Mouse (Mus musculus) heart, postnatal 0 days (tissue): ENCODE results near the gene Zfp646. TPM values are rescaled to one million over a fixed set of nuclear protein-coding genes. Genes with fewer than 3 reads are reported as not detected.

Experiments
- ATAC-seq: fragments of 200-750 bp; cut with Nextera tagmentation; 2 replicates; pipeline ENCODE4 v1.8.0; 2017; ENCODE audit warnings: low read depth, moderate number of reproducible peaks, moderate library complexity; ENCODE audit not compliant: insufficient read depth
- DNase-seq: peaks from one replicate; pipeline ENCODE4 v3.0.0-alpha.2; 2016; ENCODE audit warnings: low spot score
- H3K27ac ChIP-seq: fragments of 300-500 bp; sonication (generic); 2 replicates; pipeline ENCODE4 v1.5.1; 2014; ENCODE audit warnings: low read depth, mild to moderate bottlenecking
- H3K27me3 ChIP-seq: fragments of 300-500 bp; sonication (generic); 2 replicates; pipeline ENCODE4 v1.6.1; 2014; ENCODE audit warnings: low read length, mixed read lengths; ENCODE audit not compliant: control insufficient read depth, insufficient read depth
- H3K36me3 ChIP-seq: fragments of 300-500 bp; sonication (generic); replicated peaks from 2 replicates; pipeline ENCODE4 v1.6.1; 2014; ENCODE audit warnings: low read length, mixed read lengths; ENCODE audit not compliant: control insufficient read depth, insufficient read depth
- H3K4me1 ChIP-seq: fragments of 300-500 bp; sonication (generic); 2 replicates; pipeline ENCODE4 v1.6.1; 2014; ENCODE audit warnings: antibody characterized with exemption; ENCODE audit not compliant: control insufficient read depth, insufficient read depth
- H3K4me2 ChIP-seq: fragments of 300-500 bp; sonication (generic); 2 replicates; pipeline ENCODE4 v1.6.1; 2014; ENCODE audit warnings: low read depth, mild to moderate bottlenecking, low read length, moderate library complexity
- H3K4me3 ChIP-seq: fragments of 300-500 bp; sonication (generic); 2 replicates; pipeline ENCODE4 v1.5.1; 2014; ENCODE audit warnings: low read depth, low read length
- H3K9ac ChIP-seq: fragments of 300-500 bp; sonication (generic); replicated peaks from 2 replicates; pipeline ENCODE4 v1.6.1; 2014; ENCODE audit warnings: low read depth, low read length, mixed read lengths
- H3K9me3 ChIP-seq: fragments of 300-500 bp; sonication (generic); replicated peaks from 2 replicates; pipeline ENCODE4 v1.6.1; 2016; ENCODE audit warnings: low read length; ENCODE audit not compliant: control insufficient read depth
- CTCF ChIP-seq: IDR thresholded peaks from 2 replicates; pipeline ENCODE4 v1.5.1; 2016; ENCODE audit warnings: antibody characterized with exemption, control low read depth, low read depth
- EP300 ChIP-seq: IDR thresholded peaks from 2 replicates; pipeline ENCODE4 v1.6.1; 2016; ENCODE audit warnings: antibody characterized with exemption, low read depth
- WGBS: fragments of 180-500 bp; shearing (Covaris S2); extraction: QIAGEN DNeasy Blood & Tissue Kit; methylation state at CpG from one replicate; pipeline ENCODE4 v1.1.7; 2014; 5-methylcytosine and 5-hydroxymethylcytosine counted together
- polyA plus RNA-seq: library from polyadenylated mRNA; unstranded; fragments of >200 nt; fragmentation: Nextera tagmentation; extraction: Ambion mirVana; gene quantifications from 2 replicates; pipeline ENCODE4 v1.2.1, GENCODE M21; 2015
- total RNA-seq: library from RNA; depleted of rRNA; stranded (reverse); fragments of >200 nt; gene quantifications from 2 replicates; pipeline ENCODE4 v1.2.3, GENCODE M21; 2014; ENCODE audit warnings: low replicate concordance

Gene Zfp646
- total and polyA plus RNA-seq, 2 experiments from 2014 or later: 3.0 to 19.5 TPM

DNA sequence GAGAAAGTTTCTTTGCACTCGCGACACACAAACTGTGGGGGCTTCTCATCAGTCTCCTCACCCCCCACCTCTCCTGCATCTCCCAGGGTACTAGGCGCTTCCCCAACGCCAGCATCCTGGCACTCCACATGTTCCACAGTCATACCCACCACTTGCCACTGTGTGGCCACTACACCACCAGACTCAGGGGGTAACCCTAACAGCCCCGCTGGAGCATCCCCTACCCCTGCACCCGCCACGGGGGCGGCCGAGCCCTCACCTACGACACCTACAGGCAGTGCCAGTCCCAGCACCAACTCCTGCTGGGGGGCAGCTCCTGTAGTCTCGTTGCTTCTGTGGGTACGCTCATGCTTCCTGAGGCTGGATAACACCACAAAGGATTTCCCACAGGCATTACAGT lies 9.6 kb upstream of the Zfp646 start:
- Histone ChIP-seq H3K9ac (no peak overlapping the region), H3K27me3 (no peaks in the 10 kb centered on the region), H3K27ac (no peak overlapping the region), H3K4me3 (no peak overlapping the region), H3K9me3 (no peaks in the 10 kb centered on the region), H3K36me3 (peaks cover 25% of the 10 kb centered on the region), H3K4me2 (no peak overlapping the region), H3K4me1 (0 out of 2 replicates have a peak, but pooled peaks cover 3% of the 10 kb centered on the region)
- TF ChIP-seq EP300 (no peak), CTCF (no peak)
- ATAC-seq: no peak
- WGBS: 92% methylated on average over 12 of the region's 12 CpGs
- DNase-seq: no peak

DNA sequence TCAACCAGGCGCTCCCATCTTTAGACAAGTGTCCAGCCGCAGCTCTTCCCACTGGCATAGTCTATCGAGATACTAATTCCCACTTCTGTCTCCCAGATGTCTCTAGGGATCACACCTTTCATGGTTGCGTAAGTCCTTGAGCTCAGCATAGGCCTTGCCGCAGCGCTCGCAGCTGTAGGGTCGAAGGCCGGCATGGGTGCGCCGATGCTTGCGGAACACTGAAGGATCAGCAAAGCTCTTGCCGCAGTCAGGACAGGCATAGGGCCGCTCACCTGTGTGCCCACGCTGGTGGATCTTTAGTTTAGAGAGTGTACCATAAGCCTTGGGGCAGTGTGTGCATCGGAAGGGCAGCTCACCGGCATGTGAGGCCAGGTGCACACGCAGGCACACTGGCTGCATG lies 8.4 kb upstream of the Zfp646 start:
- 0 out of 2 replicates have a peak, but pooled peaks cover 3% of the 10 kb centered on the region for H3K4me1 ChIP-seq
- no peak overlapping the region for H3K27ac ChIP-seq
- TF ChIP-seq CTCF: no peak
- TF ChIP-seq EP300: no peak
- H3K4me2 ChIP-seq: no peak overlapping the region
- no peak overlapping the region for H3K9ac ChIP-seq
- no peak overlapping the region for H3K4me3 ChIP-seq
- H3K36me3 ChIP-seq: peaks cover 25% of the 10 kb centered on the region
- no peaks in the 10 kb centered on the region for H3K9me3 ChIP-seq
- no peaks in the 10 kb centered on the region for H3K27me3 ChIP-seq
- 95% methylated on average over 18 of the region's 18 CpGs for WGBS
- ATAC-seq: no peak
- no peak for DNase-seq

GRCm38 (mm10) chr7:127869149-127869810 lies 6.7 kb upstream of the Zfp646 start:
- DNase-seq: peak; percentile 41
- H3K4me2 ChIP-seq: no peak overlapping the region
- no peaks in the 10 kb centered on the region for H3K9me3 ChIP-seq
- H3K36me3 ChIP-seq: peaks cover 25% of the 10 kb centered on the region
- ATAC-seq: peak; percentile 51
- no peak overlapping the region for H3K4me3 ChIP-seq
- H3K27ac ChIP-seq: peak overlapping the region; percentile 15; the same call in 1 of the 2 replicates
- TF ChIP-seq CTCF (no peak), EP300 (no peak)
- WGBS: 32% methylated on average over 3 of the region's 3 CpGs
- H3K27me3 ChIP-seq: no peaks in the 10 kb centered on the region
- H3K9ac ChIP-seq: 0 out of 2 replicates have a peak overlapping the region, but pooled peaks have one; percentile 26
- H3K4me1 ChIP-seq: 0 out of 2 replicates have a peak, but pooled peaks cover 3% of the 10 kb centered on the region

DNA sequence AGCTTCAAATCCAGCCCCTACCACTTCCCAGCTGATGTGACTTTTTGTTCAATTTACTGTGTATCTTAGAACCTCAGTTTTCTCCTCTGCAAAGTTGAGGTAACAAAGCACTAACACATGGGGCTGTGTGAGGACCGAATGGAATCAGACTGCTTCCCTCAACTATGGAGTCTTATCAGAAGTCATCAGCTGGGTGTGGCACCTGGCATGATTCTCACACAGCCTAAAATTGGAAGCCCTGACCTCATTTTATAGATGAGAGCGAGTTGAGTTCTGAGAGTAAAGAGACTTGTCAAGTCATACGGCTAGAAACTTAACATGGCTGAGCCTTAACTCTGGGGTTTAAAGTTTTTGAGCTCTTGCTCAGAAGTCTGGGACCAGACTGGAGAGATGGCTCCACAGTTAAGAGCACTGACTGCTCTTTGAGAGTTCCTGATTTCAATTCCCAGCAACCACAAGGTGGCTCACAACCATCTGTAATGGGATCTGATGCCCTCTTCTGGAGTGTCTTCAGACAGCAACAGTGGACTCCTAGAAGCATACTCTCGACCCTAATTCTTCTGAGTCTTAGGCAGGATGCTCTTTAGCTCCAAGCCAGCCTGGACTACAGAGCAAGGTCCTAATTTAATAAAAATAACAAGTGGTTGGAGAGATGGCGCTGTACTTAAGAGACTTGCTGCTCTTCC lies 5.7 kb upstream of the Zfp646 start:
- Histone ChIP-seq H3K9me3 (no peaks in the 10 kb centered on the region), H3K27ac (no peak overlapping the region), H3K27me3 (no peaks in the 10 kb centered on the region), H3K4me1 (peaks cover 7% of the 10 kb centered on the region; the same call in 1 of the 2 replicates), H3K4me3 (no peak overlapping the region), H3K9ac (no peak overlapping the region), H3K4me2 (no peak overlapping the region), H3K36me3 (peaks cover 25% of the 10 kb centered on the region)
- TF ChIP-seq EP300 (no peak), CTCF (no peak)
- DNase-seq (no peak), ATAC-seq (no peak)
- WGBS: 84% methylated on average over 5 of the region's 5 CpGs

GRCm38 (mm10) chr7:127874812-127875626 lies 1.0 kb upstream of the Zfp646 start:
- Histone ChIP-seq H3K4me2 (peak overlapping the region; percentile 94), H3K36me3 (peaks cover 19% of the 10 kb centered on the region), H3K9ac (peak overlapping the region; percentile 88), H3K4me1 (peaks cover 10% of the 10 kb centered on the region), H3K27me3 (no peaks in the 10 kb centered on the region), H3K27ac (peak overlapping the region; percentile 97), H3K9me3 (no peaks in the 10 kb centered on the region), H3K4me3 (peak overlapping the region; percentile 91)
- DNase-seq (no peak), ATAC-seq (no peak)
- TF ChIP-seq EP300 (no peak), CTCF (no peak)
- 7% methylated on average over 20 of the region's 20 CpGs for WGBS
